Mouse (Mus musculus): Measurements from ENCODE around the gene Ifit1bl2.
"Not testable (repeated sequence)": the region's sequence is repeated elsewhere in the genome, so short reads cannot be mapped to it uniquely, and the experiment has no call there.

The Ifit1bl2 gene

GRCm38 (mm10) chr19:34610118-34610517 is 30.4 kb downstream of the Ifit1bl2 start:
- DNase-seq (ENCODE audit: low read depth): not testable (repeated sequence)

DNA sequence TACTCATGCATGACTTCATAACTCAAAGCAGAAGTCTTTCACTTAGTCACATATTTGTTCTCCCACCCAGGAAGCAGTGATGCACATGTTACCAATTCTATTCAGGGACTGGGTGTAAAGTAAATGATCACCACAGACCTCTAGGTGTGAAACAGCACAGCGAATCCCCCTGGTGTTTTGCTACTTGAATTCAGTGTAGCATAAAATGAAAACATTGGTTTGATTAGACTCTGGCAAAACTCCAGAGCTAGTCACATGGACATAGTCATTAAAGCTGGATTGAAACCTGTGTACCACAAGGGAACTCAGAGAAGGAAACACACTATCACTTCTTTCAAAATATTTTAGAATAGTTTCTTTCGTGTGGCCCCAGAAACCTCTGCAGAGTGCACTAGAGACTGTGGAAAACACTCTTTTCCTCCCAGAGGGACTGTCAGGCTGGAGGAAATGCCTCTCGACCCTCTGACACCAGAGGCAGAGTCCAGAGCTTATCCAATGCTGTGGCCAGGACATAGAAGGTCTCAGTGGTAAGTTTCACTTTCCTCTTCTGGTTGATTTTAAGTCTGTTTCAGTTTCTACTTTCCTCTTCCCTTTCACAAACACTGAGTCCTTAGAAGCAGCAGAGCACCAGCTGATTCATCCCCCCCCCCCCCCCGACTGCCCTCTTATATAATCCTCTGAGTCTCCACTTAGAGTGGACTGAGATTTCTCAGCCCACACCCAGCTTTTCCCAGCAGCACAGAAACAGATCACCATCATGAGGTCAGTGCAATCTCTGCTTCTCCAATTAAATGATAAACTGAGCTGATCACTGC is 33.1 kb downstream of the Ifit1bl2 start, which contains the start of gene Ifit3b:
Gene Ifit3b (plus strand): TSS at position 734 of the 815 bp plus-strand sequence.
- peak; percentile 74 for DNase-seq (ENCODE audit: low read depth)

DNA sequence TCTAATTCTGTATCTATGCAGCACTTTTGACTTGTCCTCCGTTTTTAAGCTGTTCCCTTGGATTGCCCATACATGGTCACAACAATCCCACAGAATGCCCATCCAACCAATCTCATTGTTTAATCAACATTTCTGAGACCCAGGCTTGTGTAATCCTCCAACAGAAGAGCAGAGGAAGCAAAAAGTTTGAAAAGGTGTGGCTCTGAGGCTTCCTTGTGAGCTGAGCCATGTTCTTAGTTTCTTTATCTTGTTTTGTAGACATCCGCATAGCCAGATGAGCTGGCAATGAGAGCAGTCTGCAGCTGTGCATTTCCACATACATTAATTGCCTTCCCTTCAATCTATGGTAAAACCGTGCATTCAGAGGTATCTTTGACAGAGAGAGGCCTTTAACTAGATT is 35.1 kb downstream of the Ifit1bl2 start:
- DNase-seq (ENCODE audit: low read depth): no peak

GRCm38 (mm10) chr19:34601888-34602287 is 38.7 kb downstream of the Ifit1bl2 start, which contains the start of gene Ifit1bl1:
Gene Ifit1bl1 (minus strand): TSS chr19:34601956.
- not testable (repeated sequence) for DNase-seq (ENCODE audit: low read depth)

GRCm38 (mm10) chr19:34599250-34599649 is 41.3 kb downstream of the Ifit1bl2 start:
- not testable (repeated sequence) for DNase-seq (ENCODE audit: low read depth)

DNA sequence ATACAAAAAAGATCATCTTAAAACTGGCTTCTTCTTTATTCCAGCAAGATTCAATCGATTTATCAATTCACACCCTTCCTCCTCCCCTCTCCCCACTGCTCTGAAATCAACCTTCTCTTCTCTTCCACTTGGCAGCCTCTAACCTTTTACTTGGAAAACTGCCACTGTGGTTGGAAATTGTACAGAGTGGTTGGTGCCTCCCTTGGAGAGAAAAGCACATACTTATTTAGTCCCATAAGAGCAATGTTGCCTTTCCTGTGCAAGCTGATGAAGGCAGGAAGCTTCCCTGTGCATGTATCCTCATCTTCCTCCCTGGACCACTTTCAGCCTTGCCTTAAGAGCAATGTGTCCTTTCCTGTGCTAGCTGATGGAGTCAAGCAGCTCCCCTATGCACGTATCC is 42.2 kb downstream of the Ifit1bl2 start:
- DNase-seq (ENCODE audit: low read depth): peak; percentile 90

GRCm38 (mm10) chr19:34596811-34597210 is 43.7 kb downstream of the Ifit1bl2 start:
- no peak for DNase-seq (ENCODE audit: low read depth)

DNA sequence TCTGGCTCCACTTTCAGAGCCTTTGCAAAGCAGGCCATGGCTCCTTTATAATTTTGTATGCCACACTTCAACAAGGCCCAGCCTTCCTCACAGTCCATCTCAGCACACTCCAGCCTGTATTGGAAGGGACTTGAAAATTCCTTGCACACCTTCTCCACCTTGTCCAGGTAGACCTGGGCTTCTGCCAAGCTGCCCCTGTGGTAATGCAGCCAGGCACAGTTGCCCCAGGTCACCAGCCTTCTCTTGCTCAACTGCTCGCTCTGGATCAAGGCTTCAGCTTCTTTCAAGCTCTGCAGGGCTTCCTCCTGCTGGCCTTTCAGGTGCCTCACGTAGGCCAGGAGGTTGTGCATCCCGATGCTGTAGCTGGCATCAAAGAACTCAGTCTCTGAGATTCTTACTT is 46.0 kb downstream of the Ifit1bl2 start:
- DNase-seq (ENCODE audit: low read depth): not testable (repeated sequence)

DNA sequence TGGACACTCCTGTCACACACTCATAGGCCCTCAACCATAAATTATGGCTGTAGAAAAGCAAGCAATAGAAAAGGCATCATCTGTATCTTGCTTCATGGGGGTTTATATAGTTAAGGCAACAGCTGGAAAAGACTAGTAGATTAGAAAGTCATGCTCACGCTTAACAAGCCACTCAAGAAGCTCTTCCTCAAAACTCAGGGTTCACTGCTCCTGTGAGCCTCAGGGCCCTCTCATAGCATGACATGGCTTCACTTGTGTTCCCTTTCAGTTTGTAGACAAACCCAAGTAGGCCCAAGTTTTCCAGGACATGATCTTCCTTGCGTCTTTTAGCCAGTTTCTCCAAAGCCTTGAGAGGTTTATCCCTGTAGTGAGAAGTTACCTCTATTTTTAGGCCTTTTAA is 47.1 kb downstream of the Ifit1bl2 start:
- no peak for DNase-seq (ENCODE audit: low read depth)

DNA sequence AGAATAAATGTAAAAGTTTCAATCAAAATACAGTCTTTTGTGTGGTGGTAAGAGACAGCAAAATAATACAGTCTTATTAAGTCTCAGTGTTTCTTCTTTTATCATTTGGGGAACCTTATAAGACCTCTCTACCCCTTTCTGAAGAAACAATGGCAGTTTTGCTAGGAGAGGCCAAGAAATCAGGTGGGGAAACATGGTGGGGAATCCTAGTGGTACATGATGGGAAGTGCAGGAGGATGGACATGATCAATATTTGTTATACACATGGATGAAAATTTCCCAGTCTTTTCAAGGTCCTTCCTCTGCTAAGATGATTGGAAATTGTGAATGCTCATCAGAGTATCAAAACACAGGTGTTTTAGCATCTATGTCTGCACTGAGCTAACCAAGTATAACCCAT is 51.6 kb downstream of the Ifit1bl2 start:
- no peak for DNase-seq (ENCODE audit: low read depth)

DNA sequence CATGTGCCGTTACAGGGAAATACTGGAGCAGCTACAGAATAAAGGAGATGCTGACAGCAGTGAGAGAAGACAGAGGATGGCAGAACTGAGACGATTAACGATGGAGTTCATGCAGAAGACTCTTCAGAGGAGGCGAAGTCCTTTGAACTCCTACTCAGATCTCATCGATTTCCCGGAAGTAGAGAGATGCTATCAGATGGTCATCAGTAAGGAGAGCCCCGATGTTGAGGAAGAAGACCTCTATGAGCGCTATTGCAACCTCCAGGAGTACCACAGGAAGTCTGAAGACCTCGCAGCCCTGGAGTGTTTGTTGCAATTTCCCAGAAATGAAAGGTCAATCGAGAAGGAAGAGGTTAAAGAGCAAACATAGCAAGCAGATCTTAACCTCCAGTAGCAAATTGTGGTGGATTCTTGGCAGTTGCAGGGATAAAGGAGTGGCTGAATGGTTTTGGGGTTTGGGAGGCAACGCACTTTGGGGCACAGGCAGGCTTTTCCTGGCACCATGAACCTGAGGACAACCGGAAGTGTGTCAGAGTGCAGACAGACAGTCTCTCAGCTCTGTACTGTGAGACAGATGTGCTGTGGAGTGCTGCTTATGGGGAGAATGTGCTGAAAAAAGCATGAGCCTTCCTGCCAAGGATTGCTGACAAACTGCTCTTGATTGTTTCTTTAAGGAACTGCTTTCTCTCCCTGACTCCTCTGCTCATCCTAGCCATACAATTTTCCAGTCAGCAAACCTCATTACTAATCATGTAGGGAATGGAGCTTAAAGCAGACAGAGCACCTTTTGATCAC is 52.4 kb downstream of the Ifit1bl2 start:
- DNase-seq (ENCODE audit: low read depth): not testable (repeated sequence)

DNA sequence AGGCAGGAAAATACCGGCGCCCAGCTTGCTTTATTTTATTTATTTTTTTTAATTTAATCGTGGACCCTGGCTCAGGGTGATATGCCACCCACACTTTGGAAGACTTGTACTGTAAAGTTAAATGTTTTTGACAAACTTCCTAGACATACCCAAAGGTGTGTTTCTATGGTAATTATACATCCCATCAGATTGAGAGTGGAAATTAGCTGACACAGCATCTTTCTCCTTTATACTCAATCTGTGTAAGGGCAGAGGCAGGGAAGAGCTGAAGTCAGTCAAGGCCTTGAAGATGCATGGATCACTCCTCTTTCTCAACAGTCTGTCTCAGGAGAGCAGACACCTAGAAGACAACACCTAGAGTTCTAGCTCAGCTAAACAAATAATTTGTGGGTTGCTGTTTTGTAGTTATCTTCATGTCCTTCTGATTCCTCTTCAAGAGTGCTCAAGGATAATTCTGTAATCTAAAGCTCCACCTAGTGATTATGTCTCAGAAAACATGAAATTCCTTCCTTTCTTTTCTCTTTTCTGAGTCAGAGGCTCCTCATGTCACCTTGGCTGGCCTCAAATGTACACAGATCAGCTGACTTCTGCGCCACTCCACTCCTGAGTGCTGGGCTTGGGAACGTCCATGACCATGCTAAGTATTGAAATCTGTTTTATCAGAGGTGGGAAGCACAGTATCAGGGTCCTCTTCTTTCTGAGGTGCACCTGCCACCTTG is 54.6 kb downstream of the Ifit1bl2 start:
- not testable (repeated sequence) for DNase-seq (ENCODE audit: low read depth)

DNA sequence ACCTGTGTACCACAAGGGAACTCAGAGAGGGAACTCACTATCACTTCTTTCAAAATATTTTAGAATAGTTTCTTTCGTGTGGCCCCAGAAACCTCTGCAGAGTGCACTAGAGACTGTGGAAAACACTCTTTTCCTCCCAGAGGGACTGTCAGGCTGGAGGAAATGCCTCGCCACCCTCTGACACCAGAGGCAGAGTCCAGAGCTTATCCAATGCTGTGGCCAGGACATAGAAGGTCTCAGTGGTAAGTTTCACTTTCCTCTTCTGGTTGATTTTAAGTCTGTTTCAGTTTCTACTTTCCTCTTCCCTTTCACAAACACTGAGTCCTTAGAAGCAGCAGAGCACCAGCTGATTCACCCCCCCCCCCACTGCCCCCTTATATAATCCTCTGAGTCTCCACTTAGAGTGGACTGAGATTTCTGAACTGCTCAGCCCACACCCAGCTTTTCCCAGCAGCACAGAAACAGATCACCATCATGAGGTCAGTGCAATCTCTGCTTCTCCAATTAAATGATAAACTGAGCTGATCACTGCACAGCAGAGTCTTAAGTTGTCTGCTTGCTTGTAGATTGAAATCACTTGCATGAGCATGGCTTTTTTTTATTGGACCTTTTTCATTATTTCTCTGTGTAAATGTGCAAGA is 57.3 kb downstream of the Ifit1bl2 start, which contains the start of gene Ifit3:
Gene Ifit3 (plus strand): TSS at position 406 of the 641 bp plus-strand sequence.
- DNase-seq (ENCODE audit: low read depth): not testable (repeated sequence)

DNA sequence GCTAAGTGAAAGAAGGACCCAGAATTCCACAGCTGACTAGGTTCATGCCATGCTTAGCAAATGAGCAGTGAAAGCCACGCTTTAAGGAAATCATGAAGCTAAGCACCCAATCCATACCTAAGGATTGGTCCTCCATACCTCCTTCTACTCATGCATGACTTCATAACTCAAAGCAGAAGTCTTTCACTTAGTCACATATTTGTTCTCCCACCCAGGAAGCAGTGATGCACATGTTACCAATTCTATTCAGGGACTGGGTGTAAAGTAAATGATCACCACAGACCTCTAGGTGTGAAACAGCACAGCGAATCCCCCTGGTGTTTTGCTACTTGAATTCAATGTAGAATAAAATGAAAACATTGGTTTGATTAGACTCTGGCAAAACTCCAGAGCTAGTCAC is 57.8 kb downstream of the Ifit1bl2 start:
- DNase-seq (ENCODE audit: low read depth): not testable (repeated sequence)

GRCm38 (mm10) chr19:34577121-34577520 is 63.4 kb downstream of the Ifit1bl2 start:
- DNase-seq (ENCODE audit: low read depth): peak; percentile 67

DNA sequence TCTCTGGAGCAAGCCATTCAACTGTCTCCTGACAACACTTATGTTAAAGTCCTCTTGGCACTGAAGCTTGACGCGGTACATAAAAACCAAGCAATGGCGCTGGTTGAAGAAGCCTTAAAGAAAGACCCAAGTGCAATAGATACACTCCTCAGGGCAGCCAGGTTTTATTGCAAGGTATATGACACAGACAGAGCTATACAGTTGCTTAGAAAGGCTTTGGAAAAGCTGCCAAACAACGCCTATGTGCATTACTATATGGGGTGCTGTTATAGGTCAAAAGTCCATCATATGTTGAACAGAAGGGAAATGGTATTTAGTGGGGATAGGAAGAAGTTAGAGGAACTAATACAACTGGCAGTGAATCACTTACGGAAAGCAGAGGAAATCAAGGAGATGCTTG is 66.9 kb downstream of the Ifit1bl2 start:
- DNase-seq (ENCODE audit: low read depth): no peak

DNA sequence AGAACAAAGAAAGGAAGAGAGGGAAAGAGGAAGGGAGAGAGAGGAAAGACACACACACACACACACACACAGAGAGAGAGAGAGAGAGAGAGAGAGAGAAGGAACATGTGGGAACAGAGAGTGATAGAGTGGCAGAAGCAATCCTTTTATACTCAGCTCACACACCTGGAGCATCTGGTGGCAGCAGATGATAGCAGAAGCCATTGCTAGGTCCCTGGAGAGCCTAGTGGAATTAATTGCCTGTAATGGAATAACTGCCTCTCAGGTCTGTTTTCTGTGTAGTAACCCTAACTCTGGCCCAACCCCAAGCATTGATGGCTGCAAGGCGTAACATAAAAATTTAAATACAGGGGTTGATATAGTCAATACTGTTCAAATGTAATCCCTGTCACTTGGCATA is 69.5 kb downstream of the Ifit1bl2 start:
- DNase-seq (ENCODE audit: low read depth): no peak

DNA sequence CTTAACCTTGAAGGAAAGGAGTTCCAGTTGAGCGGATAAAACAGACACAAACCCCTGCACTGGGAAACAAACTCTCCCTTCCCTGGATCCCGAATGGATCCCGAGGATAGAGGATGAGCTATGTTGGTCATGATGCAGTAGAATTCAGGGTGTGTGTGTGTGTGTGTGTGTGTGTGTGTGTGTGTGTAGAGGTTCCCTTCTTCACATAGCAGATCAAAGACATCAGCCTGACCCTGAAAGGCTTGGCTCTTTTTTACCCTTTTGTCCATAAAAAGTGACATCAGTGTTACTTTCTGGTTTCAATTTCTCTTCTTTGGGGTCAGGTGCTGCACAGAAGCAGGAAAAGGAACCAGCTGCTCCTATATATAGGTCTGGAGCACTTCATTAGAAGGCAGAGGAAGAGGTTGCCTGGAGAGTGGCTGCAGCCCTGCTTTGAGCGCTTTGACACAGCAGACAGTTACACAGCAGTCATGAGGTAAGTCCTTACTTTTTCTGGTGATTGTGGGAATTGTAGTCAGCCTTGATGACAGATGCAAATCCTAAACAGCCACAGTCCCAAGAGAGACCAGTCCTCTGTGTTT is 70.6 kb downstream of the Ifit1bl2 start:
- no peak for DNase-seq (ENCODE audit: low read depth)

- DNase-seq (ENCODE audit: low read depth): no peak
Observed at GRCm38 (mm10) chr19:34568988-34569895, 71.3 kb downstream of the Ifit1bl2 start.
